Mouse (Mus musculus): ENCODE measurements around the gene Tmod1. TPM values are rescaled to one million over a fixed set of nuclear protein-coding genes. Genes with fewer than 3 reads are reported as not detected.

Tmod1 gene
- polyA plus RNA-seq, 1 experiment from 2014 or later: 0.39 TPM

GRCm38 (mm10) chr4:46082555-46082954 is 43.8 kb downstream of the Tmod1 start:
- no peak overlapping the region for H3K9ac ChIP-seq (replicated peaks)
- no peaks in the 10 kb centered on the region for H3K27me3 ChIP-seq
- no peak for ATAC-seq
- peaks cover 16% of the 10 kb centered on the region for H3K4me1 ChIP-seq (replicated peaks)
- no peak overlapping the region for H3K4me2 ChIP-seq (replicated peaks)
- H3K27ac ChIP-seq: no peak overlapping the region
- H3K36me3 ChIP-seq: no peaks in the 10 kb centered on the region
- WGBS: 83% methylated on average over 11 of the region's 11 CpGs
- H3K9me3 ChIP-seq: no peaks in the 10 kb centered on the region
- H3K4me3 ChIP-seq (replicated peaks): no peak overlapping the region

GRCm38 (mm10) chr4:46084416-46085172 is 45.9 kb downstream of the Tmod1 start:
- H3K27ac ChIP-seq: no peak overlapping the region; the same call in 1 of the 2 replicates
- no peaks in the 10 kb centered on the region for H3K36me3 ChIP-seq
- no peaks in the 10 kb centered on the region for H3K9me3 ChIP-seq
- H3K4me2 ChIP-seq (replicated peaks): no peak overlapping the region
- H3K9ac ChIP-seq (replicated peaks): no peak overlapping the region
- H3K4me1 ChIP-seq (replicated peaks): peaks cover 16% of the 10 kb centered on the region
- ATAC-seq: no peak
- H3K27me3 ChIP-seq: no peaks in the 10 kb centered on the region
- H3K4me3 ChIP-seq (replicated peaks): no peak overlapping the region
- 71% methylated on average over 9 of the region's 9 CpGs for WGBS

GRCm38 (mm10) chr4:46085223-46085811 is 46.6 kb downstream of the Tmod1 start:
- ATAC-seq: no peak
- Histone ChIP-seq H3K27me3 (no peaks in the 10 kb centered on the region), H3K36me3 (no peaks in the 10 kb centered on the region), H3K4me3 (replicated peaks) (no peak overlapping the region), H3K27ac (no peak overlapping the region; the same call in 1 of the 2 replicates), H3K4me2 (replicated peaks) (no peak overlapping the region), H3K9ac (replicated peaks) (no peak overlapping the region), H3K4me1 (replicated peaks) (peaks cover 16% of the 10 kb centered on the region), H3K9me3 (no peaks in the 10 kb centered on the region)
- 55% methylated on average over 9 of the region's 9 CpGs for WGBS

- ATAC-seq: no peak
- no peak overlapping the region for H3K9ac ChIP-seq (replicated peaks)
- no peak overlapping the region for H3K4me3 ChIP-seq (replicated peaks)
- H3K4me1 ChIP-seq (replicated peaks): peaks cover 16% of the 10 kb centered on the region
- WGBS: 86% methylated on average over 18 of the region's 18 CpGs
- no peak overlapping the region for H3K27ac ChIP-seq
- H3K27me3 ChIP-seq: no peaks in the 10 kb centered on the region
- H3K4me2 ChIP-seq (replicated peaks): no peak overlapping the region
- H3K9me3 ChIP-seq: no peaks in the 10 kb centered on the region
- no peaks in the 10 kb centered on the region for H3K36me3 ChIP-seq
Measured at GRCm38 (mm10) chr4:46086718-46087426, 48.1 kb downstream of the Tmod1 start.

- Histone ChIP-seq H3K27me3 (no peaks in the 10 kb centered on the region), H3K9ac (replicated peaks) (no peak overlapping the region), H3K4me3 (replicated peaks) (no peak overlapping the region), H3K4me2 (replicated peaks) (no peak overlapping the region), H3K4me1 (replicated peaks) (peaks cover 16% of the 10 kb centered on the region), H3K36me3 (no peaks in the 10 kb centered on the region), H3K27ac (no peak overlapping the region), H3K9me3 (no peaks in the 10 kb centered on the region)
- no peak for ATAC-seq
- 87% methylated on average over 7 of the region's 7 CpGs for WGBS
Measured at GRCm38 (mm10) chr4:46087427-46087771, 48.7 kb downstream of the Tmod1 start.

- Histone ChIP-seq H3K4me3 (replicated peaks) (no peak overlapping the region), H3K27me3 (no peaks in the 10 kb centered on the region), H3K4me2 (replicated peaks) (no peak overlapping the region), H3K27ac (no peak overlapping the region), H3K36me3 (no peaks in the 10 kb centered on the region), H3K4me1 (replicated peaks) (peaks cover 16% of the 10 kb centered on the region), H3K9ac (replicated peaks) (no peak overlapping the region), H3K9me3 (no peaks in the 10 kb centered on the region)
- no peak for ATAC-seq
- 53% methylated on average over 5 of the region's 5 CpGs for WGBS
Measured at GRCm38 (mm10) chr4:46087852-46088251, 49.1 kb downstream of the Tmod1 start.

- 89% methylated on average over 14 of the region's 14 CpGs for WGBS
- Histone ChIP-seq H3K4me1 (replicated peaks) (peaks cover 22% of the 10 kb centered on the region), H3K4me2 (replicated peaks) (no peak overlapping the region), H3K4me3 (replicated peaks) (no peak overlapping the region), H3K27ac (no peak overlapping the region), H3K36me3 (no peaks in the 10 kb centered on the region), H3K9ac (replicated peaks) (no peak overlapping the region), H3K27me3 (no peaks in the 10 kb centered on the region), H3K9me3 (no peaks in the 10 kb centered on the region)
- no peak for ATAC-seq
Measured at GRCm38 (mm10) chr4:46089524-46090125, 50.9 kb downstream of the Tmod1 start.

GRCm38 (mm10) chr4:46092429-46093076 is 53.8 kb downstream of the Tmod1 start:
- H3K9me3 ChIP-seq: no peaks in the 10 kb centered on the region
- H3K4me3 ChIP-seq (replicated peaks): no peak overlapping the region
- H3K9ac ChIP-seq (replicated peaks): no peak overlapping the region
- H3K27ac ChIP-seq: no peak overlapping the region
- peaks cover 18% of the 10 kb centered on the region; the same call in 1 of the 2 replicates for H3K4me1 ChIP-seq (replicated peaks)
- no peak overlapping the region for H3K4me2 ChIP-seq (replicated peaks)
- H3K36me3 ChIP-seq: no peaks in the 10 kb centered on the region
- ATAC-seq: no peak
- WGBS: 86% methylated on average over 5 of the region's 5 CpGs
- H3K27me3 ChIP-seq: no peaks in the 10 kb centered on the region

GRCm38 (mm10) chr4:46094916-46095825 is 56.4 kb downstream of the Tmod1 start:
- no peak overlapping the region for H3K4me2 ChIP-seq (replicated peaks)
- no peaks in the 10 kb centered on the region for H3K9me3 ChIP-seq
- no peaks in the 10 kb centered on the region for H3K27me3 ChIP-seq
- H3K27ac ChIP-seq: no peak overlapping the region
- peaks cover 18% of the 10 kb centered on the region; the same call in 1 of the 2 replicates for H3K4me1 ChIP-seq (replicated peaks)
- WGBS: 79% methylated on average over 15 of the region's 15 CpGs
- no peaks in the 10 kb centered on the region for H3K36me3 ChIP-seq
- H3K4me3 ChIP-seq (replicated peaks): no peak overlapping the region
- ATAC-seq: no peak
- no peak overlapping the region for H3K9ac ChIP-seq (replicated peaks)

GRCm38 (mm10) chr4:46095826-46096159 is 57.1 kb downstream of the Tmod1 start:
- Histone ChIP-seq H3K4me1 (replicated peaks) (peaks cover 18% of the 10 kb centered on the region; the same call in 1 of the 2 replicates), H3K27ac (no peak overlapping the region), H3K4me2 (replicated peaks) (no peak overlapping the region), H3K4me3 (replicated peaks) (no peak overlapping the region), H3K9me3 (no peaks in the 10 kb centered on the region), H3K9ac (replicated peaks) (no peak overlapping the region), H3K27me3 (no peaks in the 10 kb centered on the region), H3K36me3 (no peaks in the 10 kb centered on the region)
- ATAC-seq: no peak
- 90% methylated on average over 3 of the region's 3 CpGs for WGBS

GRCm38 (mm10) chr4:46096546-46096945 is 57.8 kb downstream of the Tmod1 start:
- no peaks in the 10 kb centered on the region for H3K36me3 ChIP-seq
- no peak overlapping the region for H3K4me2 ChIP-seq (replicated peaks)
- no peak overlapping the region for H3K27ac ChIP-seq
- no peaks in the 10 kb centered on the region for H3K27me3 ChIP-seq
- H3K4me3 ChIP-seq (replicated peaks): no peak overlapping the region
- H3K4me1 ChIP-seq (replicated peaks): peaks cover 22% of the 10 kb centered on the region
- 91% methylated on average over 7 of the region's 7 CpGs for WGBS
- no peaks in the 10 kb centered on the region for H3K9me3 ChIP-seq
- H3K9ac ChIP-seq (replicated peaks): no peak overlapping the region
- no peak for ATAC-seq
